Mouse (Mus musculus) granulocyte monocyte progenitor cell, adult 5-6 weeks (primary cell): ENCODE measurements around the gene Npr2. TPM values are rescaled to one million over a fixed set of nuclear protein-coding genes. Genes with fewer than 3 reads are reported as not detected.

Experiments
- ATAC-seq: replicated peaks from 2 replicates; pipeline ENCODE4 v1.8.0; 2016; ENCODE audit warnings: mild to moderate bottlenecking, moderate TSS enrichment, inconsistent platforms; ENCODE audit not compliant: poor library complexity, severe bottlenecking
- total RNA-seq, 2 experiments: library from RNA; stranded (forward) in 1 of 2; stranded (reverse) in 1 of 2; fragments of 200-712, 200-1000 nt in 1 of 2; fragments of >200 nt in 1 of 2; fragmentation: Nextera tagmentation in 1 of 2; gene quantifications; 2 replicates each; pipeline ENCODE4 v1.2.3; 2014 to 2017

Npr2 gene
- total RNA-seq, 2 experiments from 2014 or later: 0.31 TPM; not detected in 1

GRCm38 (mm10) chr4:43620146-43620778 is 11.5 kb upstream of the Npr2 start:
- ATAC-seq: no peak

GRCm38 (mm10) chr4:43629106-43629817 is 2.5 kb upstream of the Npr2 start:
- ATAC-seq: no peak

GRCm38 (mm10) chr4:43630030-43630581 is 1.6 kb upstream of the Npr2 start:
- peak; percentile 78 for ATAC-seq

- no peak for ATAC-seq
Observed at GRCm38 (mm10) chr4:43630671-43631045, 1.1 kb upstream of the Npr2 start.

- no peak for ATAC-seq
Observed at GRCm38 (mm10) chr4:43631956-43632920, 503 bp downstream of the Npr2 start.

- 0 out of 2 replicates have a peak, but pooled peaks have one; percentile 12 for ATAC-seq
Observed at GRCm38 (mm10) chr4:43633296-43633695, 1.6 kb downstream of the Npr2 start.

GRCm38 (mm10) chr4:43633736-43634135 is 2.0 kb downstream of the Npr2 start:
- no peak for ATAC-seq

- ATAC-seq: no peak
Observed at GRCm38 (mm10) chr4:43634621-43635374, 3.1 kb downstream of the Npr2 start.

GRCm38 (mm10) chr4:43636751-43637150 is 5.0 kb downstream of the Npr2 start:
- no peak for ATAC-seq

GRCm38 (mm10) chr4:43640076-43640475 is 8.3 kb downstream of the Npr2 start:
- no peak for ATAC-seq

GRCm38 (mm10) chr4:43640491-43640890 is 8.8 kb downstream of the Npr2 start:
- ATAC-seq: no peak

- ATAC-seq: no peak
Observed at GRCm38 (mm10) chr4:43649783-43650182, 18.0 kb downstream of the Npr2 start.

- no peak for ATAC-seq
Observed at GRCm38 (mm10) chr4:43652726-43653125, 21.0 kb downstream of the Npr2 start.

GRCm38 (mm10) chr4:43653161-43654015 is 21.7 kb downstream of the Npr2 start, which contains the start of gene Spag8:
Gene Spag8, minus strand, starts transcription at chr4:43653594.
- no peak for ATAC-seq

GRCm38 (mm10) chr4:43655656-43656338 is 24.1 kb downstream of the Npr2 start:
- ATAC-seq: no peak

- ATAC-seq: peak; percentile 92
Observed at GRCm38 (mm10) chr4:43656339-43657109, 24.8 kb downstream of the Npr2 start, which contains the start of gene Hint2. Gene Hint2, minus strand, starts transcription at chr4:43656466.

GRCm38 (mm10) chr4:43657146-43657545 is 25.4 kb downstream of the Npr2 start:
- no peak for ATAC-seq
